Mouse (Mus musculus): ENCODE measurements around the gene Fam98c. TPM values are rescaled to one million over a fixed set of nuclear protein-coding genes. Genes with fewer than 3 reads are reported as not detected.
"Not testable (repeated sequence)": the region's sequence is repeated elsewhere in the genome, so short reads cannot be mapped to it uniquely, and the experiment has no call there.

Gene Fam98c
- polyA plus RNA-seq, 1 experiment from 2014 or later, result 30.0 TPM

DNA sequence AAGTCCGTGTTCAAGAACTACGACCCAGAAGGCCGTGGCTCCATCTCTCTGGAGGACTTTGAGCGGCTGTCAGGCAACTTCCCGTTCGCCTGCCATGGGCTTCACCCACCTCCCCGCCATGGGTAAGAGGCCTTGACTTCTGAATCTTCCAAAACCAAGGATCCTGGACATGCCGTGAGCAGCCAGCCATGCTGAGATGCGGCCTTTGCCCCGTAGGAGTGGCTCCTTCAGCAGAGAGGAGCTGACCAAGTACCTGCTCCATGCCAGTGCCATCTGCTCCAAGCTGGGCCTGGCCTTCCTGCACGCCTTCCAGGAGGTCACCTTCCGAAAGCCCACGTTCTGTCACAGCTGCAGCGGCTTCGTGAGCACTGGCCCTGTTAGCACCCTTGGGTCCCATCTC, 7.3 kb downstream of the Fam98c start:
- no peak overlapping the region for H3K4me2 ChIP-seq (ENCODE audit: low read length)
- no peak for TF ChIP-seq CTCF (IDR thresholded peaks at IDR 0.05; ENCODE audit: low read depth)
- no peak for DNase-seq (ENCODE audit: low spot score)
- no peak overlapping the region for H3K4me3 ChIP-seq (replicated peaks; ENCODE audit: low read depth, low read length)
- no peak overlapping the region for H3K27ac ChIP-seq
- H3K4me1 ChIP-seq (replicated peaks; ENCODE audit: insufficient read depth, low read length), result no peaks in the 10 kb centered on the region
- 78% methylated on average over 15 of the region's 15 CpGs for WGBS
- ATAC-seq (replicated peaks; ENCODE audit: low FRiP score, low read depth), result no peak
- no peaks in the 10 kb centered on the region for H3K9me3 ChIP-seq (replicated peaks; ENCODE audit: low read length)
- no peaks in the 10 kb centered on the region for H3K36me3 ChIP-seq (ENCODE audit: insufficient read depth, low read length)
- no peaks in the 10 kb centered on the region for H3K27me3 ChIP-seq (ENCODE audit: insufficient read depth, low read length)
- no peak overlapping the region for H3K9ac ChIP-seq (ENCODE audit: low read depth, low read length)

GRCm38 (mm10) chr7:29146625-29147367, 9.2 kb downstream of the Fam98c start:
- H3K9me3 ChIP-seq (replicated peaks; ENCODE audit: low read length), result no peaks in the 10 kb centered on the region
- no peak overlapping the region for H3K27ac ChIP-seq
- DNase-seq (ENCODE audit: low spot score) (no peak), ATAC-seq (replicated peaks; ENCODE audit: low FRiP score, low read depth) (no peak)
- WGBS, result 67% methylated on average over 7 of the region's 7 CpGs
- H3K9ac ChIP-seq (ENCODE audit: low read depth, low read length), result no peak overlapping the region
- H3K4me3 ChIP-seq (replicated peaks; ENCODE audit: low read depth, low read length), result no peak overlapping the region
- no peaks in the 10 kb centered on the region for H3K36me3 ChIP-seq (ENCODE audit: insufficient read depth, low read length)
- no peak overlapping the region for H3K4me2 ChIP-seq (ENCODE audit: low read length)
- no peaks in the 10 kb centered on the region for H3K4me1 ChIP-seq (replicated peaks; ENCODE audit: insufficient read depth, low read length)
- no peak for TF ChIP-seq CTCF (IDR thresholded peaks at IDR 0.05; ENCODE audit: low read depth)
- H3K27me3 ChIP-seq (ENCODE audit: insufficient read depth, low read length), result no peaks in the 10 kb centered on the region

- H3K9ac ChIP-seq (ENCODE audit: low read depth, low read length), result no peak overlapping the region
- H3K27ac ChIP-seq, result no peak overlapping the region
- no peak for DNase-seq (ENCODE audit: low spot score)
- no peaks in the 10 kb centered on the region for H3K4me1 ChIP-seq (replicated peaks; ENCODE audit: insufficient read depth, low read length)
- WGBS, result 86% methylated on average over 4 of the region's 4 CpGs
- no peak overlapping the region for H3K4me3 ChIP-seq (replicated peaks; ENCODE audit: low read depth, low read length)
- no peaks in the 10 kb centered on the region for H3K27me3 ChIP-seq (ENCODE audit: insufficient read depth, low read length)
- ATAC-seq (replicated peaks; ENCODE audit: low FRiP score, low read depth), result no peak
- no peaks in the 10 kb centered on the region for H3K9me3 ChIP-seq (replicated peaks; ENCODE audit: low read length)
- no peak overlapping the region for H3K4me2 ChIP-seq (ENCODE audit: low read length)
- H3K36me3 ChIP-seq (ENCODE audit: insufficient read depth, low read length), result no peaks in the 10 kb centered on the region
- TF ChIP-seq CTCF (IDR thresholded peaks at IDR 0.05; ENCODE audit: low read depth), result no peak
Observed at GRCm38 (mm10) chr7:29144006-29144405, 12.0 kb downstream of the Fam98c start.

DNA sequence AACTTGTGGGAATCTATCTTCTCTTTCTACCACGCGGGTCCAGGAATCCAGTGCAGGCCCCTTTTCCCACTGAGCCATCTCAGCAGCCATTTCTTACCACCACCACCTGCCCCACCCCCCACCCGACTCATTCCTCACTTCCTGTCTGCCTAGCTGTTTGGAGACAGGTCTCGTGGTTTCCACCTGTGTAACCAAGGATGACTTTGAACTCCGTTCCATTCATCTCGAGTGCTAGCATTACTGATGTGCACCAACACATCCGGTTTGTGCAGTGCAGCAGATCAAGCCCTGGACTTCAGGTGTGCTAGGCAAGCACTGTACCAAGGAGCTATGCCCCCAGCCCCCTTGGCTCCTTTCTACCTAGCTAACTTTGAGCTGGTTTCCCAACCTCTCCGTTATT, 14.6 kb downstream of the Fam98c start:
- H3K27ac ChIP-seq, result no peak overlapping the region
- no peak overlapping the region for H3K9ac ChIP-seq (ENCODE audit: low read depth, low read length)
- H3K36me3 ChIP-seq (ENCODE audit: insufficient read depth, low read length), result no peaks in the 10 kb centered on the region
- no peak overlapping the region for H3K4me3 ChIP-seq (replicated peaks; ENCODE audit: low read depth, low read length)
- no peaks in the 10 kb centered on the region for H3K4me1 ChIP-seq (replicated peaks; ENCODE audit: insufficient read depth, low read length)
- ATAC-seq (replicated peaks; ENCODE audit: low FRiP score, low read depth) (no peak), DNase-seq (ENCODE audit: low spot score) (no peak)
- no peaks in the 10 kb centered on the region for H3K27me3 ChIP-seq (ENCODE audit: insufficient read depth, low read length)
- TF ChIP-seq CTCF (IDR thresholded peaks at IDR 0.05; ENCODE audit: low read depth), result no peak
- WGBS, result 69% methylated on average over 8 of the region's 8 CpGs
- no peak overlapping the region for H3K4me2 ChIP-seq (ENCODE audit: low read length)
- no peaks in the 10 kb centered on the region for H3K9me3 ChIP-seq (replicated peaks; ENCODE audit: low read length)

GRCm38 (mm10) chr7:29139237-29139636, 16.8 kb downstream of the Fam98c start:
- not testable (repeated sequence) for H3K4me3 ChIP-seq (replicated peaks; ENCODE audit: low read depth, low read length); H3K4me1 ChIP-seq (replicated peaks; ENCODE audit: insufficient read depth, low read length); ATAC-seq (replicated peaks; ENCODE audit: low FRiP score, low read depth); H3K9me3 ChIP-seq (replicated peaks; ENCODE audit: low read length); H3K27ac ChIP-seq; H3K27me3 ChIP-seq (ENCODE audit: insufficient read depth, low read length); H3K4me2 ChIP-seq (ENCODE audit: low read length); DNase-seq (ENCODE audit: low spot score); H3K9ac ChIP-seq (ENCODE audit: low read depth, low read length); H3K36me3 ChIP-seq (ENCODE audit: insufficient read depth, low read length)
- 93% methylated on average over 3 of the region's 4 CpGs for WGBS

- no peak overlapping the region for H3K9ac ChIP-seq (ENCODE audit: low read depth, low read length)
- ATAC-seq (replicated peaks; ENCODE audit: low FRiP score, low read depth), result no peak
- peaks cover 4% of the 10 kb centered on the region; the same call in 1 of the 2 replicates for H3K4me1 ChIP-seq (replicated peaks; ENCODE audit: insufficient read depth, low read length)
- H3K4me2 ChIP-seq (ENCODE audit: low read length), result no peak overlapping the region
- 52% methylated on average over 16 of the region's 16 CpGs for WGBS
- no peak for DNase-seq (ENCODE audit: low spot score)
- no peaks in the 10 kb centered on the region for H3K36me3 ChIP-seq (ENCODE audit: insufficient read depth, low read length)
- H3K27me3 ChIP-seq (ENCODE audit: insufficient read depth, low read length), result no peaks in the 10 kb centered on the region
- no peak overlapping the region for H3K4me3 ChIP-seq (replicated peaks; ENCODE audit: low read depth, low read length)
- no peaks in the 10 kb centered on the region for H3K9me3 ChIP-seq (replicated peaks; ENCODE audit: low read length)
- no peak for TF ChIP-seq CTCF (IDR thresholded peaks at IDR 0.05; ENCODE audit: low read depth)
- H3K27ac ChIP-seq, result no peak overlapping the region
Observed at GRCm38 (mm10) chr7:29137429-29137828, 18.6 kb downstream of the Fam98c start.

Measured in kidney, postnatal 0 days (tissue).